Mouse (Mus musculus) kidney, postnatal 14 days (tissue): ENCODE measurements at regions not wholly inside any gene's neighbourhood (a gene's known extent, or its start where the extent isn't known, plus 50 kb on each side); places are given as distances from the start of the nearest gene placed in this dataset.

Experiments
- DNase-seq: peaks from one replicate; pipeline ENCODE4 v3.0.0; 2022; ENCODE audit warnings: mixed read lengths

DNA sequence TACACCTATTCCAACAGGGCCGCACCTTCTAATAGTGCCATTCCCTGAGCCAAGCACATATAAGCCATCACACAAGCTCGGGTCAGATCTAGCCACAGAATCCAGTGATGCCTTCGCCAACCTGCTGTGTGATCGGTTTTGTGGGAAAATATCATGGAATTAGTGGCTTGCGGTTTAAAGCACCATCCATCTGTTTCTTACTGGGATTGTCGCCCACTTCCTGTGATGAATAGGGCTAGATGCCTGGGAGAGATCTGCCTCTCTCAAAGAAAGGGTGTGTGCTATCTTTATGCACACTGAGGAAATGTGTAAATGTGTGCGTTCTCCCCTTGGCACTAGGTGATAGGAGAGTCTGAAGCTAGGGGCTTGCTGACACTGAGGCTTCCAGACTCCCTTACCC is 154.5 kb upstream of the Smim23 start:
- no peak for DNase-seq

GRCm38 (mm10) chr11:32976572-32976971 is 152.2 kb upstream of the Smim23 start:
- no peak for DNase-seq

DNA sequence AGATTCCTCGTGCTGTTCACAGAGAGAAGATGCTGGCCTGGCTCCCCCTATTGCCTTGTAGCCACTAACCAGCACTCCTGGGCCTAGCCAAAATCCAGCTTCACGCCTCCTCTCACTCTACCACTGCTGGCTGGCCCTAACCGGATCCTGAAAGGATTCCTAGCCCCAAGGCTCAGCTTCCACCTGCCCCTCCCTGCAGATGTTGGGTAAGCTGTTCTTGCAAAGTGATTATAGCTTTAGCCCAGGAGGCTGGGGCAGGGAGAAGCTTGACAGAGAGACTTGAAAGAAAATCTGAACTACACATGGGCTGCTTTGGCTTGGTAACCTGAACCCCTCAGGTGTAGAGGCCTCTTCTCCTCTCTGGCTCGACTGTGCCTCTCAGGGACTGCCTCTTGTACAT is 149.0 kb upstream of the Smim23 start:
- no peak for DNase-seq

GRCm38 (mm10) chr11:32965418-32965817 is 141.0 kb upstream of the Smim23 start:
- no peak for DNase-seq

- no peak for DNase-seq
Observed at GRCm38 (mm10) chr11:32963625-32964293, 139.4 kb upstream of the Smim23 start.

GRCm38 (mm10) chr11:32961600-32961999 is 137.2 kb upstream of the Smim23 start:
- DNase-seq: no peak

DNA sequence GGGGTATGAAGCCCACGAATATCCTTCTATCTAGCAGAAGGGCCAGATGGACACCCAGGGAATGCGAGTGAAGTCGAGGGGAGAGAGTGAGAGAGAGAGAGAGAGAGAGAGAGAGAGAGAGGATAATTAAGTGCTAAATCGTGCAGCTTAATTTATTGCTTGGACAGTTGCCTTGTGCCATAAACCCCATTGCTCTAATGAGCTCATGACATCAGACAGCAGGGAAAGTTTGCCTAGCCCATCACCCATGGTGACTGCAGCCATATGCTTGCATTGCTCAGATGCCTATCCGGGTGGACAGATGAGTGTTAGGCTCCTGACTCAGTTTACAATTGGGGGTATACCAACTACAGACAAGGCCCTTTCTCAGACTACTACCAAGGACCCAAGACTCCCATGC is 134.6 kb upstream of the Smim23 start:
- peak; percentile 22 for DNase-seq

GRCm38 (mm10) chr11:32956993-32957392 is 132.6 kb upstream of the Smim23 start:
- DNase-seq: peak; percentile 35

DNA sequence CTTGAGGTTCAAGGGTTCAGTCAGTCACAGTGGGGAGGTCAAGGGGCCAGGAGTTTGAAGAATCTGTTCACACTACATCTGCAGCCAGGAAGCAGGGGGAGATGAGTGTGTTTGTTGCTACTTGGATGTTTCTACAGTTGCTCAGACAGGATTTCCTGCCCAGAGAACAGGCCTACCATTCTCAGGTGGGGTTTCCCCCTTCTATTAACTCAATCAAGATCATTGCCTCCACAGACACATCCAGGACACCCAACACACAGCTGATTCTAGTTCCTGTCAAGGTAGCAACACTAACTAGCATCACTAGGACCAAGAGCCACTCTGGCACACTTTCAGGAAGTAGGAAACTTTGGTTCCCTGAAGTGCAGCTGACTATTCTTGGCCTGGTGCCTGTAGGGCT is 127.9 kb upstream of the Smim23 start:
- DNase-seq: no peak

DNA sequence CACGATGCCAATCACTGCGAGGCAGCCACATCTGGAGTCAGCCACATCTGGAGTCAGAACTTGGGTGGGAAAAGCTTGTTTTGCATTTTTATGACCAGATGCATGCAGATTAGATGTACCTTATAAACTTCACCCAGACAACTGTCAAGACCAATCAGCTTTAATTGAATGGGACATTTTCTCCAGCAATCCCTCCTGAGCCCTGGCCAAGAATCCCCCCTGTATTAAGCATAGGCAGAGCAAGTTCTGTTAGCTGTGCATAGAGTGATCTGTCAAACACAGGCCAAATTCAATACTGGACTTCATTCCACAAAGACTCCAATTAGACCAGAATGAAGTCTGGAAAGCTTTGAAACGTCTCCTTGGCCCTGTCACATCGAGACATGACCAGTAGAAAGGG is 123.7 kb upstream of the Smim23 start:
- no peak for DNase-seq

GRCm38 (mm10) chr11:32946481-32947001 is 122.1 kb upstream of the Smim23 start:
- peak; percentile 56 for DNase-seq

- DNase-seq: no peak
Observed at GRCm38 (mm10) chr11:32945071-32945470, 120.7 kb upstream of the Smim23 start.

DNA sequence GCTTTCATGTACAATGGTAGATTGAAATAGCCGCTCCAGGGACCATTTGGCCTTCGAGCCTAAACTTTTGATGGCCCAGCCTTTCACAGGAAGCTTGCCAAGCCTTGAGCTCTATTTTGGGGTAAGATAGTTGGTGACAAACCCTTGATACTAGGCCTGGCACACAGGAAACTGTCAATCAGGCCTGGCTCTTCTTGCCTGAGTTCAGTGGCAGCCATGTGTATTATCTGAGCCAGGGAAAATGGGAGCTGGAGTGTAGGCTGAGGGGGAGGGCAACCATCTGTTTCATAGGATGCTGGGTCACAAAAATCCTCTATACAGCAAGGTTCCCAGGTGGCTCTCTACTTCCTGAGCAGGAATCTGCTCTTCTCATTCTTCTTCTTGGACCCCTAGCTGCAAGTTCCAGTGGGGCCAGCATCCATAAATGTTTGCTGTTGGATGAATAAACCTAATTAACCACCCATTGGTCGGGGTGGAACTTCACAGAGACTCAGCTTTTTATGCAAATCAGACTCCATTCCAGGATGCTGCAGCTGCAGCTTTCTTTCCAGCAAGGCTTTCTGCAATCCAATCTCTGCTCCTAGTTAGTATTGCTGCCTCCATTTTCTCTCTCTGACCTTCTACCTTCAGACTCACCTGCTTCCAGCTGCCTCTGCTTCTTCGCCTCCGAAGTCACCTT is 117.1 kb upstream of the Smim23 start:
- DNase-seq: no peak

DNA sequence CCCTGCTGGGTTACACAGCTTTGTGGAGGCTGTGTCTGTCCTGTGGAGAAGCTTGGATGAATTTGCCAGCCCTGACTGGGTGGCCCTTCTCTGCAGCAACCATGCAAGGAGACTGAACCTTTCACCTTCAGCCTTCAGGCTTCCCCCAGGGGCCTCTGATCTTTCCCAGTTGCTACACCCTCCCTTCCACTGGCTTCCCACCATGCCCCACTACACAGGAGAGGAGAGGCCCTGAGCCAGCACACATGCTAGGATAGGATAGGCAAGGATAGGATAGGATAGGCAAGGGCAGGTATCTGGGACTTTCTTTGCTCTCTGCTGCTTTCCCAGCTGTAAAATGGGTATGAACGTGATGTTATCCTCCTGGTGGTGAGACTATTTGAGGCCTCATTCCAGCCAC is 114.7 kb upstream of the Smim23 start:
- no peak for DNase-seq

GRCm38 (mm10) chr11:32937167-32937566 is 112.8 kb upstream of the Smim23 start:
- DNase-seq: no peak

DNA sequence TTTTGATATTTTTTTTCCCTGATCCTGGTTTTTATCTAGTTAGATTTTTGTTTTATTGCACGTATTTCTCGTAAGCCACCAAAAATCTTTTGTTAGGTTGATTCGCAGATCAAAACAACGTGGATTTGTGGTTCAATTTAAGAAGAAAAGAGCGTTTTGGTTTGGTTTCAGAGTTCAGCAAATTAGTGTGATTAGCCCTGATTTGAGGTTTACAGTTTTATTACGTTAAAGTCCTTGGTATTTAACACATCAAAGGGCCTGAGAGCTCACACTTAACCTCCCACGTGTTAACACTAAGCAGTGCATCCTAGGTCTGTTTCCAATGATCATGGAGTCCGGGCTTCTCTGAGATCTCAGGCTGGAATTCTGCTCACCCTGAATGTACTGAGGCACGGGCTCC is 107.5 kb upstream of the Smim23 start:
- no peak for DNase-seq

- DNase-seq: no peak
Observed at GRCm38 (mm10) chr11:32931018-32931417, 106.6 kb upstream of the Smim23 start.

DNA sequence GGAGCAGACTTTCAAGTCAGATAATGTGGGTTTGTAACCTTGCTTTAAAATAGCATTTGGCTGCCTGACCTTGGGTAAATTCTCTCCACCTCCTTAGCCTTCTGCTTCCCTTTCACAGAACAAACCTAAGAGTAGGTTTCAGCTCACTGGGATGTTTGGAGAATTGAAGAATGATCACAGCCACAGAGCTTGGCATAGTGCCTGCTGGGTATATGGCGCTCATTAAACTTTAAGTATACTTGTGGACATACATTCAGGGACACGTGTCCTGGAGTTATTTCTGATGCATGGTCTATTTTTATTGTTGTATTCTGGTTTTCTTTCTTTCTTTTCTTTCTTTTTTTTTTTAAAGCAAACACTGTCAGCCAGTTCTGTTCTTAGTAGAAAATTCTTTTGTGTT is 104.4 kb upstream of the Smim23 start:
- no peak for DNase-seq

DNA sequence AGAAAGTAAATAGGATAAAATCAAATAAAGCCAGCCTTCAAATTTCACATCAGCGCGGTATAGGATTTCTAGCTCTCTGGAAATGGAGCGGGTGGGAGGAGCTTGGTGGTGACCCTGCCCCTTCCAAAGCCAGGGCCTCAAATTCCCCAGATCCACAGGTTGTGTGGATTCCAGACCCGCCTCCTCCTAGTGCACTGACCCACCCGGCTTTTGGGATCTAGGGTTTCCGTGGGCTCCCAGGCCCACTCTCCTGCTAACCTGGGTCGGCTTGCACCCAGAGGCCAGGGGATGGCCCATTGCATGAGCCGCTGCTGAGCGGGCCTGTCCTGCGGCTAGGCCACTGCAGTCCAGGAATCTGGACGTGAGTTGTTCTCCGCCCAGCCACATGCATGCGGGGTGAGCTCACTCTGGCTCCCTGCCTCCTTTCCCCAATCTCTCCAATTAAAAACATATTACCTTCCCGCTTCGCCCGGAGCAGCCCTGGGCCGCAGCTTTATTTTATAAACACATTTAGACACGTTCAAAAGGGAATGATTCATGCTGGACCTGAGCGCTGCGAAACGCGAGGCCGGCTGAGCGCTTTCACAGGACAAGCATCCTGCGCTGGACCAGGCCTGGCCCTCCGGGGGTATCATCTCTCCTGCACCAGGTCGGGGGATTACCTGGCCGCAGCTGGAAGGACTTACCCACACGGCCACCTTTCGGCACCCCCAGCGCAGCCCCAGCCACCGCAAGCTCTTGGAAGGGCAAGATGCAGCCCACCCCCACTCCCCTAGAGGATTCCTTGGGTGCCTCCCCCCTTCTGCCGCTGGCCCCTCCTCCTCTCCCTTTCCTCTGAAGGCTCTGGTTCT is 101.2 kb upstream of the Smim23 start:
- peak; percentile 23 for DNase-seq

DNA sequence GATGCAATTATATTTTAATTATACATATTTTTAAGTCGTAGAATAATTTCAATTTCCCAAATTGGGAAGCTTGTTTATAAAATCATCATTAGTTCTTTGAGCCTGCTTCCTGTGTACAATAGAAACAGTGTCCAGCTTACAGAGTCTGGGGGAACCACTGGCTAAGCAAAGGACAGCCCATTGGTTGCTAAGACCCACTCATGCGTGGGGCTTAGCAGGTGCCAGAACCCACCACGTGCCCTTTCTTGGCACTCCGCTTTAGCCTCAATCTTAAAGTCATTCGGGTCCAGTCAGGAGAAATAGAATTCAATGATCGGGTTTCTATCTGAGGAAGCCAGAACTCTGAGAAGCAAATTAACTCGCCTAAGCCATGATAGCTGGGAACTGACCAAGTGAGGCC is 100.5 kb upstream of the Smim23 start:
- no peak for DNase-seq

DNA sequence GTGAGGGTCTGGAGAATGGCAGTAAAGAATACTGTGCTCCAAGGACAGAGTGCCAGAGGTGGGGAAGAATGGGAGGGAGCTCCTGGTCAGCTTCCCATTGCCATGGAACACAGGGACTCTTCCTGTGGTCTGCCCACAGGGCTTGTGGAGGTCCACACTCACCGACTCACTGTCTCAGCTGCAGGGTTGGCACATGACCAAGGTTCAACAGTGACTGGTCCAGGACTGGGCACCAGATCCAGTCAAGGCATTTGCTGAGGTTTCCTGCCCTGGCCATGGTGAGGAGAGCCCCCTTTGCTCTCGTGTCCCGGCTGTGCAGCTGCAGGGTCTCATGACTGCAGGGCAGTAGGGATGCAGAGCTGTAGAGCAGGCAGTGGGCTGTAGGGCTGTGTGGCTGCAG is 88.7 kb upstream of the Smim23 start:
- no peak for DNase-seq

GRCm38 (mm10) chr11:32911791-32912190 is 87.4 kb upstream of the Smim23 start:
- DNase-seq: no peak

DNA sequence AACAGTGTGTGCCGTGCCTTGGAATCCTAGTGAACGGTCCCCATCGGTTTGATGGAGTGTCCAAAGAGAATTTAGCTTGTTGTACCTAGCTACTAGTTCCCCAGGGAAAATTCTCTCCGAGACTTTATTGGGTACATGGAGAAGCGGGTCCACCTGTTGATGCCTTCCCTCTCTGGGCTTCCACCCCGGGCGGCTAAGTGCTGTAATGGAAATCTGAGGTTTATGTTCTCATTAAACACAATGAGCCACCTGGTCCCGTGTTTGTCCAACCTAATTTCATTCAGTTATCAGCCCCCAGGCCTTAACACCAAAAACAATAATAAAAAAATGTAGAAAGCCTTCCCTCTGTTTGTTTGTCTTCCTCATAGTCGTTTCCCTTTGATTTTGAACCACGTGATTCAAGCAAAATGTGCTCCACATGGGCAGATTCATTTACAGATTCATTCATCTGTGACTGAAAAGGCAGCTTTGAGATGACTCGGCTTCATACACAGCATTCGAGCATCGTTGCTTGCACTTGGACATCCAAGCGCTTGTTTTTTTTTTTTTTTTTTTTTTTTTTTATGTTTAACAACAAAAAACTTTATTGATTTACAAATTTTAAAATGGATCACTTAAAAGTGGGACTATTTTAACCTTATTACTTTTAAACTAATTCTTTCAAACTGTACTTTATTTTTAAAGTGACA is 84.5 kb upstream of the Smim23 start:
- DNase-seq: no peak
